Mouse (Mus musculus) E14TG2a.4 (cell line): ENCODE data around the gene Pars2.

Experiments
- CTCF ChIP-seq: conservative IDR thresholded peaks from 2 replicates; pipeline ENCODE4 v1.5.1; 2014; ENCODE audit warnings: low read length
- NANOG ChIP-seq: IDR thresholded peaks from 2 replicates; pipeline ENCODE4 v1.6.1; 2014; ENCODE audit warnings: borderline replicate concordance, low read length, mixed read lengths

- peak; percentile 34; the same call in 1 of the 2 replicates for TF ChIP-seq CTCF
- no peak for TF ChIP-seq NANOG
Observed at GRCm38 (mm10) chr4:106699989-106700388, 49.1 kb downstream of the Pars2 start.
